Mouse (Mus musculus) midbrain, embryonic 14.5 days (tissue): Measurements from ENCODE around the gene Srl. TPM values are rescaled to one million over a fixed set of nuclear protein-coding genes. Genes with fewer than 3 reads are reported as not detected.

Experiments
- ATAC-seq: fragments of 200-750 bp; cut with Nextera tagmentation; 2 replicates; pipeline ENCODE4 v1.8.0; 2017; ENCODE audit warnings: moderate number of reproducible peaks, moderate library complexity; ENCODE audit not compliant: low FRiP score, low TSS enrichment
- DNase-seq: peaks from one replicate; pipeline ENCODE4 v3.0.0-alpha.2; 2015
- H3K27ac ChIP-seq: fragments of 300-500 bp; sonication (generic); replicated peaks from 2 replicates; pipeline ENCODE4 v1.5.1; 2014; ENCODE audit warnings: mild to moderate bottlenecking, low read depth, low read length, moderate library complexity
- H3K27me3 ChIP-seq: fragments of 300-500 bp; sonication (generic); 2 replicates; pipeline ENCODE4 v1.6.1; 2014; ENCODE audit warnings: low read length, control low read depth, mixed read lengths; ENCODE audit not compliant: control insufficient read depth, insufficient read depth
- H3K36me3 ChIP-seq: fragments of 300-500 bp; sonication (generic); 2 replicates; pipeline ENCODE4 v1.6.1; 2014; ENCODE audit warnings: low read length, control low read depth; ENCODE audit not compliant: control insufficient read depth, insufficient read depth
- H3K4me1 ChIP-seq: fragments of 300-500 bp; sonication (generic); 2 replicates; pipeline ENCODE4 v1.6.1; 2014; ENCODE audit warnings: mild to moderate bottlenecking, antibody characterized with exemption, low read length, control low read depth; ENCODE audit not compliant: control insufficient read depth, insufficient read depth
- H3K4me2 ChIP-seq: fragments of 300-500 bp; sonication (generic); 2 replicates; pipeline ENCODE4 v1.6.1; 2014; ENCODE audit warnings: mild to moderate bottlenecking, low read length, moderate library complexity
- H3K4me3 ChIP-seq: fragments of 300-500 bp; sonication (generic); replicated peaks from 2 replicates; pipeline ENCODE4 v1.5.1; 2014; ENCODE audit warnings: low read depth, low read length
- H3K9ac ChIP-seq: fragments of 300-500 bp; sonication (generic); replicated peaks from 2 replicates; pipeline ENCODE4 v1.6.1; 2014; ENCODE audit warnings: mild to moderate bottlenecking, low read length, moderate library complexity
- H3K9me3 ChIP-seq: fragments of 300-500 bp; sonication (generic); 2 replicates; pipeline ENCODE4 v1.6.1; 2016; ENCODE audit warnings: low read length, control low read depth, mixed read lengths; ENCODE audit not compliant: control insufficient read depth
- WGBS: fragments of 180-500 bp; shearing (Covaris S2); extraction: QIAGEN DNeasy Blood & Tissue Kit; methylation state at CpG from one replicate; pipeline ENCODE4 v1.1.7; 2014; 5-methylcytosine and 5-hydroxymethylcytosine counted together
- polyA plus RNA-seq: library from polyadenylated mRNA; unstranded; fragments of >200 nt; fragmentation: Nextera tagmentation; extraction: Ambion mirVana; gene quantifications from 2 replicates; pipeline ENCODE4 v1.2.1, GENCODE M21; 2014

Gene Srl
- polyA plus RNA-seq, 1 experiment from 2014 or later: 25.7 TPM

GRCm38 (mm10) chr16:4547611-4548010, 6.0 kb upstream of the Srl start:
- Histone ChIP-seq H3K9me3 (no peaks in the 10 kb centered on the region), H3K27ac (no peak overlapping the region), H3K4me1 (no peaks in the 10 kb centered on the region), H3K4me3 (no peak overlapping the region), H3K36me3 (peaks cover 33% of the 10 kb centered on the region), H3K27me3 (no peaks in the 10 kb centered on the region), H3K9ac (no peak overlapping the region), H3K4me2 (no peak overlapping the region)
- ATAC-seq (no peak), DNase-seq (no peak)
- WGBS: 95% methylated on average over 5 of the region's 5 CpGs

- Histone ChIP-seq H3K9me3 (no peaks in the 10 kb centered on the region), H3K4me2 (no peak overlapping the region), H3K36me3 (peaks cover 33% of the 10 kb centered on the region), H3K4me1 (peaks cover 4% of the 10 kb centered on the region; the same call in 1 of the 2 replicates), H3K9ac (no peak overlapping the region), H3K4me3 (no peak overlapping the region), H3K27ac (no peak overlapping the region), H3K27me3 (no peaks in the 10 kb centered on the region)
- DNase-seq (no peak), ATAC-seq (no peak)
- 92% methylated on average over 8 of the region's 8 CpGs for WGBS
Measured at GRCm38 (mm10) chr16:4546838-4547237, 5.2 kb upstream of the Srl start.

- H3K36me3 ChIP-seq: peaks cover 28% of the 10 kb centered on the region
- no peak overlapping the region for H3K4me2 ChIP-seq
- no peaks in the 10 kb centered on the region for H3K9me3 ChIP-seq
- peaks cover 4% of the 10 kb centered on the region; the same call in 1 of the 2 replicates for H3K4me1 ChIP-seq
- no peak for DNase-seq
- H3K4me3 ChIP-seq: no peak overlapping the region
- ATAC-seq: no peak
- H3K27ac ChIP-seq: no peak overlapping the region
- H3K9ac ChIP-seq: no peak overlapping the region
- no peaks in the 10 kb centered on the region for H3K27me3 ChIP-seq
- 81% methylated on average over 9 of the region's 9 CpGs for WGBS
Measured at GRCm38 (mm10) chr16:4544845-4545244, 3.2 kb upstream of the Srl start.

- H3K4me1 ChIP-seq: peaks cover 4% of the 10 kb centered on the region; the same call in 1 of the 2 replicates
- H3K4me3 ChIP-seq: no peak overlapping the region
- no peak overlapping the region for H3K27ac ChIP-seq
- H3K36me3 ChIP-seq: peaks cover 19% of the 10 kb centered on the region; the same call in 1 of the 2 replicates
- H3K27me3 ChIP-seq: no peaks in the 10 kb centered on the region
- H3K4me2 ChIP-seq: no peak overlapping the region
- no peaks in the 10 kb centered on the region for H3K9me3 ChIP-seq
- no peak for DNase-seq
- ATAC-seq: no peak
- no peak overlapping the region for H3K9ac ChIP-seq
- WGBS: 73% methylated on average over 3 of the region's 3 CpGs
Measured at GRCm38 (mm10) chr16:4543266-4543665, 1.6 kb upstream of the Srl start.

- Histone ChIP-seq H3K9ac (peak overlapping the region; percentile 30; the same call in 1 of the 2 replicates), H3K9me3 (no peaks in the 10 kb centered on the region), H3K4me2 (peak overlapping the region; percentile 57), H3K4me1 (peaks cover 4% of the 10 kb centered on the region; the same call in 1 of the 2 replicates), H3K27ac (0 out of 2 replicates have a peak overlapping the region, but pooled peaks have one; percentile 57), H3K36me3 (peaks cover 17% of the 10 kb centered on the region; the same call in 1 of the 2 replicates), H3K27me3 (no peaks in the 10 kb centered on the region), H3K4me3 (peak overlapping the region; percentile 51)
- WGBS: 47% methylated on average over 7 of the region's 7 CpGs
- DNase-seq (no peak), ATAC-seq (no peak)
Measured at GRCm38 (mm10) chr16:4542236-4542774, 689 bp upstream of the Srl start.

GRCm38 (mm10) chr16:4541033-4541432, 583 bp downstream of the Srl start:
- peak overlapping the region; percentile 50; the same call in 1 of the 2 replicates for H3K9ac ChIP-seq
- ATAC-seq: no peak

GRCm38 (mm10) chr16:4540064-4540775, 1.4 kb downstream of the Srl start:
- Histone ChIP-seq H3K4me3 (no peak overlapping the region), H3K4me2 (0 out of 2 replicates have a peak overlapping the region, but pooled peaks have one; percentile 2), H3K9me3 (no peaks in the 10 kb centered on the region), H3K36me3 (peaks cover 8% of the 10 kb centered on the region; the same call in 1 of the 2 replicates), H3K27ac (no peak overlapping the region), H3K27me3 (no peaks in the 10 kb centered on the region), H3K4me1 (peaks cover 4% of the 10 kb centered on the region; the same call in 1 of the 2 replicates), H3K9ac (no peak overlapping the region)
- DNase-seq: peak; percentile 81
- ATAC-seq: peak; percentile 48; the same call in 1 of the 2 replicates
- 49% methylated on average over 12 of the region's 12 CpGs for WGBS

More at GRCm38 (mm10) chr16:4541033-4541432, 583 bp downstream of the Srl start:
- no peak for DNase-seq
- peaks cover 13% of the 10 kb centered on the region; the same call in 1 of the 2 replicates for H3K36me3 ChIP-seq
- WGBS: 67% methylated on average over 4 of the region's 4 CpGs
- H3K4me2 ChIP-seq: peak overlapping the region; percentile 57
- H3K27ac ChIP-seq: no peak overlapping the region; the same call in 1 of the 2 replicates
- H3K4me1 ChIP-seq: peaks cover 4% of the 10 kb centered on the region; the same call in 1 of the 2 replicates
- H3K27me3 ChIP-seq: no peaks in the 10 kb centered on the region
- H3K9me3 ChIP-seq: no peaks in the 10 kb centered on the region
- peak overlapping the region; percentile 51 for H3K4me3 ChIP-seq

GRCm38 (mm10) chr16:4539521-4539920, 2.1 kb downstream of the Srl start:
- Histone ChIP-seq H3K9me3 (no peaks in the 10 kb centered on the region), H3K4me3 (no peak overlapping the region), H3K9ac (no peak overlapping the region), H3K4me2 (no peak overlapping the region), H3K4me1 (peaks cover 4% of the 10 kb centered on the region; the same call in 1 of the 2 replicates), H3K36me3 (0 out of 2 replicates have a peak, but pooled peaks cover 2% of the 10 kb centered on the region), H3K27me3 (no peaks in the 10 kb centered on the region), H3K27ac (no peak overlapping the region)
- ATAC-seq (no peak), DNase-seq (no peak)
- 73% methylated on average over 4 of the region's 4 CpGs for WGBS
